In genomic region chr17:85679651-85680050, GRCm38 (mm10) we compare ENCODE assay signal across 8 mouse cellular contexts. TPM values are rescaled to one million over a fixed set of nuclear protein-coding genes. Genes with fewer than 3 reads are reported as not detected.
DNase-seq lines count a peak whose midpoint lies in the region; ATAC-seq and TF ChIP-seq lines count a peak whose summit lies in the region.

No protein-coding gene starts in this region.

- H3K9ac ChIP-seq in embryonic facial prominence, embryonic 12.5 days, result peak overlapping the region; percentile 48
- H3K9ac ChIP-seq in hindbrain, postnatal 0 days (replicated peaks; ENCODE audit: low read length), result no peak overlapping the region
- no peak overlapping the region for H3K9ac ChIP-seq in midbrain, postnatal 0 days (replicated peaks; ENCODE audit: low read length, poor library complexity, severe bottlenecking)

- peaks cover 8% of the 10 kb centered on the region; the same call in 1 of the 2 replicates for H3K36me3 ChIP-seq in embryonic facial prominence, embryonic 12.5 days
- no peaks in the 10 kb centered on the region for H3K36me3 ChIP-seq in hindbrain, postnatal 0 days (ENCODE audit: insufficient read depth, low read length)
- no peaks in the 10 kb centered on the region for H3K36me3 ChIP-seq in midbrain, postnatal 0 days (ENCODE audit: insufficient read depth, low read length)

- peak overlapping the region; percentile 59 for H3K4me2 ChIP-seq in embryonic facial prominence, embryonic 12.5 days (replicated peaks)
- peak overlapping the region; percentile 31 for H3K4me2 ChIP-seq in hindbrain, postnatal 0 days (ENCODE audit: low read depth, low read length)
- H3K4me2 ChIP-seq in midbrain, postnatal 0 days (ENCODE audit: low read depth, low read length, poor library complexity, severe bottlenecking), result peak overlapping the region; percentile 3; the same call in 1 of the 2 replicates

- intact Hi-C loops in left cerebral cortex, adult 2 months (cut with DNase I), result no loop called here

- peaks cover 33% of the 10 kb centered on the region for H3K4me1 ChIP-seq in embryonic facial prominence, embryonic 12.5 days
- no peaks in the 10 kb centered on the region; the same call in 1 of the 2 replicates for H3K4me1 ChIP-seq in hindbrain, postnatal 0 days (ENCODE audit: insufficient read depth, low read length)
- no peaks in the 10 kb centered on the region for H3K4me1 ChIP-seq in midbrain, postnatal 0 days (ENCODE audit: insufficient read depth, low read length)

- no peak overlapping the region for H3K4me3 ChIP-seq in left cerebral cortex, adult 2 months
- H3K4me3 ChIP-seq in embryonic facial prominence, embryonic 12.5 days, result peak overlapping the region; percentile 59
- H3K4me3 ChIP-seq in hindbrain, postnatal 0 days (ENCODE audit: low read length), result peak overlapping the region; percentile 18
- H3K4me3 ChIP-seq in midbrain, postnatal 0 days (ENCODE audit: low read depth, low read length), result 0 out of 2 replicates have a peak overlapping the region, but pooled peaks have one; percentile 5

- no peaks in the 10 kb centered on the region for H3K9me3 ChIP-seq in embryonic facial prominence, embryonic 12.5 days
- H3K9me3 ChIP-seq in hindbrain, postnatal 0 days (ENCODE audit: low read length), result no peaks in the 10 kb centered on the region
- no peaks in the 10 kb centered on the region for H3K9me3 ChIP-seq in midbrain, postnatal 0 days (ENCODE audit: low read length)

- no peak for ATAC-seq in embryonic facial prominence, embryonic 12.5 days (ENCODE audit: insufficient number of reproducible peaks, insufficient read depth, low FRiP score, low TSS enrichment)
- ATAC-seq in hindbrain, postnatal 0 days, result 0 out of 2 replicates have a peak, but pooled peaks have one; percentile 21
- no peak for ATAC-seq in midbrain, postnatal 0 days (ENCODE audit: low FRiP score)

- 7% methylated on average over 15 of the region's 15 CpGs for WGBS in embryonic facial prominence, embryonic 12.5 days
- WGBS in hindbrain, postnatal 0 days, result 1% methylated on average over 15 of the region's 15 CpGs
- WGBS in midbrain, postnatal 0 days, result 2% methylated on average over 15 of the region's 15 CpGs

- H3K27ac ChIP-seq in left cerebral cortex, adult 2 months, result no peak overlapping the region
- peak overlapping the region; percentile 66 for H3K27ac ChIP-seq in embryonic facial prominence, embryonic 12.5 days
- no peak overlapping the region for H3K27ac ChIP-seq in hindbrain, postnatal 0 days
- H3K27ac ChIP-seq in midbrain, postnatal 0 days (ENCODE audit: low read depth, low read length), result no peak overlapping the region

- peaks cover 50% of the 10 kb centered on the region for H3K27me3 ChIP-seq in embryonic facial prominence, embryonic 12.5 days
- H3K27me3 ChIP-seq in hindbrain, postnatal 0 days (ENCODE audit: insufficient read depth, low read length), result peaks cover 87% of the 10 kb centered on the region
- H3K27me3 ChIP-seq in midbrain, postnatal 0 days (ENCODE audit: insufficient read depth, low read length), result peaks cover 71% of the 10 kb centered on the region

- no peak for DNase-seq in left cerebral cortex, adult 2 months (ENCODE audit: extremely low spot score in 1 of 2, low spot score in 2 of 2)
- DNase-seq in left cerebral cortex, adult 8-10 months (ENCODE audit: low spot score in 2 of 2), result no peak
- peak; percentile 42 for DNase-seq in hindbrain, postnatal 0 days (ENCODE audit: low spot score)
- DNase-seq in midbrain, postnatal 0 days (ENCODE audit: low spot score), result peak; percentile 38
- no peak for DNase-seq in thymus, postnatal 36 days
- DNase-seq in layer of hippocampus, adult 8-10 months (ENCODE audit: low spot score in 2 of 2), result no peak
- DNase-seq in urinary bladder, postnatal 36 days (ENCODE audit: low spot score in 2 of 2), result no peak

- TF ChIP-seq CTCF in left cerebral cortex, adult 2 months (IDR thresholded peaks at IDR 0.05), result peak; percentile 48
- TF ChIP-seq CTCF in hindbrain, postnatal 0 days (IDR thresholded peaks at IDR 0.05; ENCODE audit: low read depth), result peak; percentile 58
- TF ChIP-seq CTCF in midbrain, postnatal 0 days (IDR thresholded peaks at IDR 0.05), result peak; percentile 57

RNA-seq across cellular contexts. Expression of gene Six2, which starts 8.4 kb away (rescaled TPM):
- under 1 TPM; 0.70 to 0.75 TPM for total RNA-seq in left cerebral cortex, adult 2 months (2021)
- total RNA-seq in left cerebral cortex, adult 8-10 months (2022), result under 1 TPM; 0.63 to 0.98 (median 0.76) TPM
- 33.2 and 38.0 TPM in 2 replicates for polyA plus RNA-seq in embryonic facial prominence, embryonic 12.5 days (2016; fragmentation: Nextera tagmentation; extraction: Ambion mirVana)
- total RNA-seq in hindbrain, postnatal 0 days (2014; rRNA removed), result 0.42 and 1.2 TPM in 2 replicates
- polyA plus RNA-seq in hindbrain, postnatal 0 days (2015; fragmentation: Nextera tagmentation; extraction: Ambion mirVana), result 0.51 and 0.93 TPM in 2 replicates
- total RNA-seq in midbrain, postnatal 0 days (2014; rRNA removed), result 0.24 and 1.3 TPM in 2 replicates
- 0.17 and 0.39 TPM in 2 replicates for polyA plus RNA-seq in midbrain, postnatal 0 days (2015; fragmentation: Nextera tagmentation; extraction: Ambion mirVana)
- under 1 TPM in 2 of 4 experiments, not detected in 2; 0.29 to 0.36 TPM for total RNA-seq in layer of hippocampus, adult 8-10 months (2022)

Comparison
In these comparisons a context has a peak if more than half of its experiments do, and no peak if none do; other contexts are left out.
1. DNase-seq: peak in hindbrain, postnatal 0 days (single experiment) and midbrain, postnatal 0 days (single experiment); none in left cerebral cortex, adult 2 months (0 of 2), left cerebral cortex, adult 8-10 months (0 of 2), thymus, postnatal 36 days (0 of 2), layer of hippocampus, adult 8-10 months (0 of 2) and urinary bladder, postnatal 36 days (0 of 2).
2. H3K4me2 ChIP-seq: peak in every context shown above with its lines; median percentile 59 in embryonic facial prominence, embryonic 12.5 days; 31 in hindbrain, postnatal 0 days; 3 in midbrain, postnatal 0 days.
3. Peak in every context shown above with its lines, with median percentiles within 50 percentile points of each other: CTCF ChIP-seq.